10 mouse cellular contexts compared by ENCODE assay signal in genomic region chr4:102432040-102432782, GRCm38 (mm10).
DNase-seq lines count a peak whose midpoint lies in the region; ATAC-seq and TF ChIP-seq lines count a peak whose summit lies in the region.
"Had no signal": no experiment of that assay in that cellular context is flagged by ENCODE, and none has a peak within 500 bp of the region (broad histone marks: within the 10 kb centered on the region; RNA-seq: fewer than 3 reads in every experiment).

No protein-coding gene starts in this region.

- no peak overlapping the region for H3K4me3 ChIP-seq in kidney, postnatal 0 days (replicated peaks; ENCODE audit: low read depth, low read length)
- H3K4me3 ChIP-seq in hindbrain, embryonic 16.5 days (ENCODE audit: low read length): no peak overlapping the region
- no peak overlapping the region for H3K4me3 ChIP-seq in intestine, embryonic 15.5 days (replicated peaks)

- no peak overlapping the region for H3K27ac ChIP-seq in kidney, postnatal 0 days
- no peak overlapping the region for H3K27ac ChIP-seq in hindbrain, embryonic 16.5 days (ENCODE audit: low read depth, low read length)
- no peak overlapping the region for H3K27ac ChIP-seq in intestine, embryonic 15.5 days

- H3K4me1 ChIP-seq in kidney, postnatal 0 days (replicated peaks; ENCODE audit: insufficient read depth, low read length): 0 out of 2 replicates have a peak, but pooled peaks cover 5% of the 10 kb centered on the region
- peaks cover 6% of the 10 kb centered on the region for H3K4me1 ChIP-seq in hindbrain, embryonic 16.5 days (ENCODE audit: control insufficient read depth, insufficient read depth, low read depth, low read length)
- peaks cover 10% of the 10 kb centered on the region; the same call in 1 of the 2 replicates for H3K4me1 ChIP-seq in intestine, embryonic 15.5 days (replicated peaks)

- H3K4me2 ChIP-seq in kidney, postnatal 0 days (ENCODE audit: low read length): no peak overlapping the region
- peak overlapping the region; percentile 8; the same call in 1 of the 2 replicates for H3K4me2 ChIP-seq in hindbrain, embryonic 16.5 days (ENCODE audit: low read length)
- H3K4me2 ChIP-seq in intestine, embryonic 15.5 days (replicated peaks): no peak overlapping the region

- peak; percentile 9 to 61 for DNase-seq in adrenal gland, adult (ENCODE audit: inconsistent age in 2 of 2, low spot score in 1 of 2)
- DNase-seq in adrenal gland, postnatal 25 days: no peak
- peak; percentile 34 for DNase-seq in kidney, postnatal 0 days (ENCODE audit: low spot score)
- DNase-seq in kidney, adult 8-10 months: no peak
- peak; percentile 52 to 59 for DNase-seq in cerebellum, adult 18-20 months
- no peak for DNase-seq in embryo, embryonic 9.5 days (ENCODE audit: extremely low spot score)
- DNase-seq: layer of hippocampus, adult 9-11 months; right cerebral cortex, postnatal 4 days had no signal

- no peaks in the 10 kb centered on the region for H3K36me3 ChIP-seq in kidney, postnatal 0 days (ENCODE audit: insufficient read depth, low read length)
- no peaks in the 10 kb centered on the region for H3K36me3 ChIP-seq in hindbrain, embryonic 16.5 days (ENCODE audit: control insufficient read depth, insufficient read depth, low read length)
- no peaks in the 10 kb centered on the region for H3K36me3 ChIP-seq in intestine, embryonic 15.5 days

- H3K9me3 ChIP-seq in kidney, postnatal 0 days (replicated peaks; ENCODE audit: low read length): no peaks in the 10 kb centered on the region
- H3K9me3 ChIP-seq in hindbrain, embryonic 16.5 days (ENCODE audit: control insufficient read depth, low read length): no peaks in the 10 kb centered on the region
- H3K9me3 ChIP-seq in intestine, embryonic 15.5 days: no peaks in the 10 kb centered on the region

- TF ChIP-seq CTCF in kidney, postnatal 0 days (IDR thresholded peaks at IDR 0.05; ENCODE audit: low read depth): no peak

- no peaks in the 10 kb centered on the region for H3K27me3 ChIP-seq in kidney, postnatal 0 days (ENCODE audit: insufficient read depth, low read length)
- H3K27me3 ChIP-seq in hindbrain, embryonic 16.5 days (replicated peaks; ENCODE audit: control insufficient read depth, insufficient read depth, low read length): no peaks in the 10 kb centered on the region
- no peaks in the 10 kb centered on the region for H3K27me3 ChIP-seq in intestine, embryonic 15.5 days (replicated peaks)

- ATAC-seq in kidney, postnatal 0 days (replicated peaks; ENCODE audit: low FRiP score, low read depth): no peak
- ATAC-seq in hindbrain, embryonic 16.5 days: peak; percentile 45
- ATAC-seq in intestine, embryonic 15.5 days: no peak

- 18% methylated on average over 9 of the region's 9 CpGs for WGBS in kidney, postnatal 0 days
- 28% methylated on average over 9 of the region's 9 CpGs for WGBS in hindbrain, embryonic 16.5 days
- WGBS in intestine, embryonic 15.5 days: 27% methylated on average over 9 of the region's 9 CpGs

- no peak overlapping the region for H3K9ac ChIP-seq in kidney, postnatal 0 days (ENCODE audit: low read depth, low read length)
- no peak overlapping the region for H3K9ac ChIP-seq in hindbrain, embryonic 16.5 days (ENCODE audit: low read depth, low read length)
- no peak overlapping the region for H3K9ac ChIP-seq in intestine, embryonic 15.5 days

Comparison
In these comparisons a context has a peak if more than half of its experiments do, and no peak if none do; other contexts are left out.
1. DNase-seq: peak in adrenal gland, adult (2 of 2), kidney, postnatal 0 days (single experiment) and cerebellum, adult 18-20 months (2 of 2); none in adrenal gland, postnatal 25 days (single experiment), kidney, adult 8-10 months (0 of 2) and embryo, embryonic 9.5 days (single experiment).